Mouse (Mus musculus) brain, embryonic 14.5 days (tissue): ENCODE measurements around the gene Copa. TPM values are rescaled to one million over a fixed set of nuclear protein-coding genes. Genes with fewer than 3 reads are reported as not detected.

ENCODE experiments used
- DNase-seq: peaks from one replicate; pipeline ENCODE4 v3.0.0-alpha.2; 2011; ENCODE audit warnings: low read depth
- CTCF ChIP-seq: fragments of 200-500 bp; IDR thresholded peaks from 2 replicates; pipeline ENCODE4 v1.5.1; 2012; ENCODE audit warnings: inconsistent platforms, mild to moderate bottlenecking, moderate library complexity, borderline replicate concordance; ENCODE audit not compliant: insufficient read depth, insufficient read length; ENCODE audit errors: extremely low read depth
- POLR2A ChIP-seq: fragments of 200-500 bp; IDR thresholded peaks from 2 replicates; pipeline ENCODE4 v1.6.1; 2012; ENCODE audit warnings: mild to moderate bottlenecking, inconsistent platforms, borderline replicate concordance; ENCODE audit not compliant: poor library complexity, insufficient read depth, insufficient read length, severe bottlenecking; ENCODE audit errors: extremely low read depth
- polyA plus RNA-seq: library from polyadenylated mRNA; depleted of rRNA; stranded (reverse); fragments of >200 nt; gene quantifications from 2 replicates; pipeline ENCODE4 v1.2.3, GENCODE M21; 2012

Copa gene
- polyA plus RNA-seq, 1 experiment, result 135 TPM

DNA sequence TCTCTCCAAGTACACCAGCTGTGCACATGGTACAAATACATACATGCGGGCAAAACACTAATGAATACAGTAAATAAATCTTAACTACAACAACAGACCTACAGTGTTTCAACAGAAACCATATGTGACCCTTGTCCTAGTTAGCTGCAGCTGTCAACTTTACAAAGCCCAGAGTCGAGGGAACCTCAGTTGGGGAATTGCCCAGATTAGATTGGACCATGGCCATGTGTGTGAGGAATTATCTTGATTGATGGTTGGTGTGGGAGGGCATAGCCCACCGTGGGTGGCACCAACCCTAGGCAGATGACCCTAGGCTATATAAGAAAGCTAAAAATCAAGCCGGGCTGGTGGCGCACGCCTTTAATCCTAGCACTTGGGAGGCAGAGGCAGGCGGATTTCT, 50.0 kb downstream of the Copa start:
- peak; percentile 22 for DNase-seq
- TF ChIP-seq POLR2A (no peak), CTCF (no peak)

DNA sequence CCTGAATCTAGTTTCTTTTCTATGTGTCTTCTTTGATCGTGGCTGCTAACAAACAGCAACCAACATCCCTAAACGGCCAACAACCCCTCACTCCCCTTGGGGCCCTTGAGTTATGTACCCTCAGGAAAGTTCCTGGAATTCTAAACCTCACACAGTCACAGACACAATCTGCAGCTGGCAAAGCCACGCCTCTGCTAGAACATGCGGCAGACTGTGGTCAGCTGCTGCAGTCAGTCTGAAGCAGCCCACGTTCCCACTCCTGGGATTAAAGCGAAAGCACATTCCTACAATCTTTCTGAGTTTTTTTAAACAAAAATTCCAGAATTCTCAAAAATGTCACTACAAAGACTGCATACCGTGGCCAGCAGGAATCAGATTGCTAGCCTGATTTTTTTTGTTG, 51.2 kb downstream of the Copa start:
- no peak for TF ChIP-seq CTCF
- TF ChIP-seq POLR2A, result no peak
- no peak for DNase-seq

DNA sequence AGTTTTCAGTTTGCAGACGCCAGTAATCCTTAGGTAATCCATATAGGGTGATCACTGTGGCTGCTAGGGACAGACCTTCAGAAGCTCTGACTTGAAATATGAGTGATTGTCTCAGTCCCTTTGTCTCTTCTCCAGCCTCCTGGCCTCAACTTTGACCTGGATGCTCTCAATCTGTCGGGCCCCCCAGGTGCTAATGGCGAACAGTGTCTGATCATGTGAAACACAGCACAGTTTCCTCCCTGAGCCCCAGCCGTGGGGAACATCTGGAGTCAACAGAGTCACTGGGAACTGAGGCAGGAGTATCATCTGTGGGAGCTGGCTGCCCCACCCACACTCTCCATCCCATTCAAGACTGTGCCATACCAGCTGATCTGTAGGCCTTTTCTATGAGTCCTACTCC, 51.7 kb downstream of the Copa start:
- TF ChIP-seq POLR2A (no peak), CTCF (no peak)

DNA sequence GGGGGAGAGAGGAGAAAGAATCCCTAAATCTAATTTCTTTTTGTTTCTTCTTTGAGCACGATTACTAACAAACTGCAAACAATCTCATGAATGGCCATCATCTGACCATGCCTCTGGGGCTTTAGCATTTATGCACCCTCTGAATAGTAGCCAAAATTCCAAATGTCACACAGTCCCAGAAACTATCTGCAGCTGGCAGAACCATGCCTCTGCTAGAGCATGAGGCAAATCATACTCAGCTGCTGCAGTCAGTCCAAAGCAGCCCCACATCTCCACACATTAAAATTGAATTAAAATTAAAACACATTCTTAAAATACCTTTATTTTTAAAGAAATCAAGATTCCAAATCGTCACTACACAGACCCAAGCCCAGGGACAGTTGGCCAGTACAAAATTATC, 57.8 kb downstream of the Copa start:
- no peak for DNase-seq
- TF ChIP-seq CTCF (no peak), POLR2A (no peak)

More for the DNA sequence above, 51.7 kb downstream of the Copa start:
- no peak for DNase-seq

DNA sequence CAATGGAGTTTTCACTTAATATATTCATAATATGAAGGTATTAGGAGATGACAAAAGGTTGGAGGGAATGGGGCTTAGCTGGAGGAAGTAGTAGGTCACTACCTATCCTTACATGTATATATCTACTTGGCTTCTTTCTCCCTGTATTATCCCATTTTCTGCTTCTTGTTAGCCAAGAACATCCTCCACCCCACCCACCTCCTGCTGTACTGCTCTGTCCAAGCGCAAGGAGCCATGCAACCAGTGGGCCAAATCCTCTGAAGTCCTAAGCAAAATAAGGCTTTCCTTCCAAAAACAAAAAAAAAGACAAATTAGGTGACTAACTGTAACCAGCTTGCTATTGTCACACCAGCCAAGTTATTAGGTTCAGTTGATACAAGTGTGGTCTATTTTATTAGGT, 58.5 kb downstream of the Copa start:
- no peak for TF ChIP-seq CTCF
- no peak for TF ChIP-seq POLR2A
- no peak for DNase-seq

DNA sequence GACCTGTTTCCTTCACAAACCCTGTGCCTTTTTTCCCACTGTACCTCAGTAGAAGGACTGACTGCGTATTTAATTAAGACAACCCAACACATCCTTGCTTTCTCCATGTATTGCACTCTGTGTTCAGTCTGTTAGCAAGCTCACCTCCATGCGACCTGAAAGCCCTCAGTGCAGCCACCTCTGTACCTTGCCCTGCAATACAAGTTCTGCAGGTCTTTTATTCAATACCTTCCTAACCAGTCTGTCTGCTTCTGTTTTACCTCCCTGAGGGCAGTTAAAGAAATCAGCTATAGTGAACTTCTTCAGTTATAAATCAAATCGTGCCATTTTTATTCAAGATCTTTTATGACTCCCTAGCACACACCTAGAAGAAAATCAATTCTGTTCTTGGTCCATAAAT, 59.2 kb downstream of the Copa start:
- no peak for DNase-seq
- TF ChIP-seq CTCF (no peak), POLR2A (no peak)

DNA sequence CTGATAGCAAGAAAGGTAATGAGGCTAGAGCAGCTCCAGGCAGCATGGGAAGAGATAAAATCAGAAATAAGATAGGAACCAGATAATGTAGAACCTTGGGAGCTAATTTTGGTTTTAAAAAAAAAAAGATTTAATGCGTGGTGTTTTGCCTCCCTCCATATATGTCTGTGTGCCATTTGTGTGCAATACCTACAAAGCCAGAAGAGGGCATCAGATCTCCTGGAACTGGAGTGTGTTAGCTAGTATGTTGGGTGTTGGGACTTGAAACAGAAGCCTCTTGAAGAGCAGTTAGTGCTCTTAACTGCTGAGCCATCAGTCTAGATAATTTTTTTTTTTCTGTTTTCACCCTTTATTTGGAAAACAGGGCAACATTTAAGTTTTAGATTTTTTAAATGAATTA, 61.2 kb downstream of the Copa start:
- peak; percentile 81 for DNase-seq
- TF ChIP-seq POLR2A (no peak), CTCF (peak; percentile 67; the same call in 1 of the 2 replicates)

DNA sequence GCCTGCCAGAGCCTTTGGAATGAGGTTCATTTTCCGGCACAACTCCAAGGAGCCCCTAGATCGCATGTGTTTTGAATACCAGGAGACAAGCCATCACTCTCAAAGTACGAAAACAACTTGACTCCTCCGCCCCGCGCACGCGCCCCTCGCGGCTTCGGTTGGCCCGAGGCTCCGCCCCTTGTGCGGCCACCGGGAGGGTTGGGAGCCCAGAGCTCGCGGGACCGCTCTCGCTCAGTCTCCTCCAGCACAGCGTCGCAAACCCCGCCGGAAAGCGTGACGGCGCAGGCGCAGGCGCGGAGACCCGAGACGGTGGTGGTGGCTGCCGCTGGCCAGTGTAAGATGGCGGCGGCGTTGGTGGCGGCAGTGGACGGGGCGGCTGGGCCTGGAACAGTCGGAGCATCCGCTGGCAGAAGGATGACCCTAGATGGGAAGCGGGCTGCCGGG, 65.5 kb downstream of the Copa start, which contains the start of gene Dcaf8:
TSS of gene Dcaf8 (plus strand) at position 250 of the 444 bp plus-strand sequence.
- peak; percentile 99 for DNase-seq
- no peak for TF ChIP-seq CTCF
- TF ChIP-seq POLR2A, result peak; percentile 97

DNA sequence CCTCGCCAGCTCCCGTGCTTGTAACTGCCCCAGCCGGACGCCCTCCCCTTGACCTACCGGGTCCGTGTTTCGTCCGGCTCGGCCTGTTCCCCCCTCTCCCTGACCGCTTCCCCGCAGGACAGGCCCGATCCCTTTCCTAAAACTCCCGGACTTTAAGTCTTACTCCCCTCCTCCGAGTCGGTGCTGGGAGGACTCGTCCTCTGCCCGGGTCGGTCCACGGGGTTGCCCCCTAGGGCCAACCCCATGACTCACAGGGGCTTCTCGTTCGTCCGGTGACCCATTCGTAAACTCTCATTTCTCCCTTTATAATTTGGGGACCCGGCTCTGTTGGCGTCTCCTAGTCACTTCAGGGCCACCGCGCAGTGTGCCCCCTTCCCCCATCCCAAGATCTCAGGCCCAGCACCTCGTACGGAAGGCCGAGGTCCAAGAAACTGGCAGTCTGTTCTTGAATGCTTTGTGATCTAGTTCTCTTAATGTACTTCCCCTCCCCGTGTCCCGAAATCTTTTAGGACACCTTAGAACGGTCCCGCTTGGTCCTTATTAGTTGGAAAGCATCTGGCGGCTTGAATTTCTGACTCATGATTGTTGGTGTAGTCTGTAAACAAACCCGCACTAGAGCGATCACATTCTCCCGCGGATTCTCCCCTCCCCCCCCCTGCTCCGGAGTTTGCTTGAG, 66.1 kb downstream of the Copa start:
- TF ChIP-seq CTCF, result no peak
- DNase-seq, result peak; percentile 63

DNA sequence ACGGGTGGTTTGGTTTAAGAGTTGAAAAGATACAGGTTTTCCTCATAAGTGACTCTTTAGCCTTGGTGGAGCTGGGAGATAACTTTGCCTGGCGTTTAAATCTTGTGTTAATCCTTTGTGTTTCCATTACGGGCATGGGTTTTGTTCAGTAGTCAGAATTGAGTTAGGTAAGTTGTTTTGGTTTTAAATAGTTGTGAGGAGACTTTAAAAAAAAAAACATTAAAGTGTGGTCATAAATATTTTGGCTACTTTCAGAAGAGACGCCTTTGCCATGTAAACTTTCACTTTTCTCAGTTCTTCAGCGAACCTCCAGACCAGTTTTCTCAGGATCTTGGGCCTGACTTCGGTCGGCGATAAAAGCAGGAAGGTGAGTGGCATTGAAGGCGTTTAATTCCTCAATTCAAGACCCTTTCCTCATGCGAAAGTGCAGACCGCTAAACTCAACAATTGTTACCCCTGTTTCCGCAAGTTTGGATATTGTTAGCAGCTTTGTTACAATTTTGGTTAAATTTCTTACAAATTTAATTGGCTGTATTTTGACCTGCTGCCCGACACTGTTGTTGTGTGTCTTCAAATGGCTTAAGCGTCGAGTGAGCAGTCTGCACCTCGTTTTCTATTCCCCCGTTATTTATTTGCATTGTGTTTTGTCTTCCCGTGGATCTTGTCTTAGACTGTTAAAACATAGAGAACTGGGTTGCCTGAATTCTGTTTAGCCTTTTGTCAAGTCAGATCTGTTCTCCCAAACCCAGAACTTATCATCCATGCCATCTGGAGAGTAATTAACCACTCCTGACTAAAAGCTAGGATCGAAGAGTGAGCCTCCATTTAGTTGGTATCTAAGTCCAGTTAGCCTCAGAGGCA, 66.9 kb downstream of the Copa start:
- DNase-seq, result peak; percentile 33
- TF ChIP-seq CTCF, result no peak
- TF ChIP-seq POLR2A, result no peak

DNA sequence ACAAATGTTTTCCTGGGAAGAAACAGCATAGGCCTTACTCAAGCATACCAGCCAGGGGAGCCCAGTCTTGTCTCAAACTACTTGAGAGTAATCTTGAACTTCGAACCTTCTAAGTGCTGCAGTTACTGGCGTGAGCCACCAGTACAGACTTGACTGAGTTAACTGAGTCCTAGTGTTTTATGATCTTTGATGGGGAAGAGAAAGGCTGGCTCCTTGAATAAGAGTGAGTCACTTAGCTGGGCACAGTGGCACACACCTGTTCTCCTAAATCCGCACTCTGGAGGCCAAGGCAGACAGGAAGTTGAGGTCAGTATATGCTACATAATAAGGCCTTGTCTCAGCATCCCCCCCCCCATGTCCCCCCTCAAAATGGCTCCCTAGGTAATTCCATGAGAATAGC, 72.2 kb downstream of the Copa start:
- TF ChIP-seq POLR2A (no peak), CTCF (no peak)
- DNase-seq, result no peak

DNA sequence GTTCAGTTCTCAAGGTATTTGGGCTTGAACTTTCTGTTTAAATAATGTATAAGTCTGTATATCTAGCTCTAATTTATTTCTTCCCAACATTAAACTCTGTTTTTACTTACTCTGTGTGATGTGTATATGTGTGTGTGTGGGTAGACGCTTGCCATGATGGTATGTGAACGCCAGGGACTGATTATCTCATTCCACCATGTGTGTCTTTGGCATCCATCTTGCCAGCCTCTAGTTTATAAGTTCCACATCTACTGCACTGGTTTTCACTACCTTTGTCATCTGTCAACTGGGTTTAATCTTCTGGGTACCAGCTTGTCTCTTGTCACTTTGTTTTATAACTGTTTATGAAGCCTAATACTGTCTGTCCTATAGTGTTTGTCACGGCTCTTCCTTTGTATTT, 73.2 kb downstream of the Copa start:
- no peak for DNase-seq

DNA sequence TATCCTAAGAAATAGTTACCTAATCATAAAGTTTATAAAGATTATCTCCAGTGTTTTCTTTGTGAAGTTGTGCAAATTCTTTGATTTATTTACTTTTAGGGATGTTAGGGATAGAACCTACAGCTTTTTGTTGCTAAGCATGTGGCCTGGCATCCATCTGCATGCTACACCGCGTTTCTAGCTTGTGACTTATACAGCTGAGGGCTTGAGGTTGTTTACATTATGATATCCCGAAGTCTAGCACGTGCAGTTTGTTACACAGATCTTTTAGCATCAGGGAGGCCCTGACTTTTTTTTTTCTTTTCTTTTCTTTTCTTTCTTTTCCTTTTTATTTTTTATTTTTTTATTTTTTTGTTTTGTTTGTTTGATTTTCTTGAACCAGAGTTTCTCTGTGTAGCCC, 77.6 kb downstream of the Copa start:
- no peak for TF ChIP-seq CTCF
- TF ChIP-seq POLR2A, result no peak
- no peak for DNase-seq

More for the DNA sequence above, 73.2 kb downstream of the Copa start:
- TF ChIP-seq CTCF, result no peak
- no peak for TF ChIP-seq POLR2A
